Mouse (Mus musculus) frontal cortex, adult 2 months (tissue): ENCODE data around the gene 1700093K21Rik. TPM values are rescaled to one million over a fixed set of nuclear protein-coding genes. Genes with fewer than 3 reads are reported as not detected.
"Not testable (repeated sequence)": the region's sequence is repeated elsewhere in the genome, so short reads cannot be mapped to it uniquely, and the experiment has no call there.

Experiments
- DNase-seq, 2 experiments: peaks; one replicate each; pipeline ENCODE4 v3.0.0; 2022; ENCODE audit warnings: low spot score in 1 of 2; ENCODE audit errors: extremely low spot score in 1 of 2
- polyA plus RNA-seq: library from polyadenylated mRNA; depleted of rRNA; stranded (reverse); fragments of >200 nt; gene quantifications from 2 replicates; pipeline ENCODE4 v1.2.3, GENCODE M21; 2012; rRNA removed

1700093K21Rik gene
- polyA plus RNA-seq = 0.99 and 1.8 TPM in 2 replicates

- DNase-seq = no peak
Measured at GRCm38 (mm10) chr11:23520473-23521205, at the start of gene 1700093K21Rik. 1700093K21Rik (minus strand) TSS chr11:23521155.

- peak in 1 of 2 experiments; percentile 24 for DNase-seq
Measured at GRCm38 (mm10) chr11:23570130-23570529, 49.2 kb upstream of the 1700093K21Rik start.

- DNase-seq = peak; percentile 38 to 91
Measured at GRCm38 (mm10) chr11:23565761-23566160, 44.8 kb upstream of the 1700093K21Rik start.

- DNase-seq = no peak
Measured at GRCm38 (mm10) chr11:23557039-23557630, 36.2 kb upstream of the 1700093K21Rik start.

GRCm38 (mm10) chr11:23537446-23537845 is 16.5 kb upstream of the 1700093K21Rik start:
- DNase-seq = no peak

GRCm38 (mm10) chr11:23518981-23519380 is 2.0 kb downstream of the 1700093K21Rik start:
- DNase-seq = no peak

- DNase-seq = no peak
Measured at GRCm38 (mm10) chr11:23515315-23515714, 5.6 kb downstream of the 1700093K21Rik start.

GRCm38 (mm10) chr11:23514785-23515184 is 6.2 kb downstream of the 1700093K21Rik start:
- DNase-seq = not testable (repeated sequence)

GRCm38 (mm10) chr11:23504801-23505200 is 16.2 kb downstream of the 1700093K21Rik start:
- not testable (repeated sequence) for DNase-seq

GRCm38 (mm10) chr11:23498609-23499008 is 22.3 kb downstream of the 1700093K21Rik start:
- DNase-seq = no peak

GRCm38 (mm10) chr11:23497718-23498509 is 23.0 kb downstream of the 1700093K21Rik start, which contains the start of gene Ahsa2:
Ahsa2 (minus strand) TSS chr11:23498030.
- DNase-seq = peak; percentile 87 to 95

GRCm38 (mm10) chr11:23497335-23497717 is 23.6 kb downstream of the 1700093K21Rik start:
- peak; percentile 25 to 74 for DNase-seq

GRCm38 (mm10) chr11:23496661-23497060 is 24.3 kb downstream of the 1700093K21Rik start:
- DNase-seq = no peak

GRCm38 (mm10) chr11:23495231-23495630 is 25.7 kb downstream of the 1700093K21Rik start:
- DNase-seq = no peak

GRCm38 (mm10) chr11:23492048-23492790 is 28.7 kb downstream of the 1700093K21Rik start:
- DNase-seq = no peak

GRCm38 (mm10) chr11:23489955-23490354 is 31.0 kb downstream of the 1700093K21Rik start:
- no peak for DNase-seq
